Mouse (Mus musculus): Measurements from ENCODE around the gene Ano10. TPM values are rescaled to one million over a fixed set of nuclear protein-coding genes. Genes with fewer than 3 reads are reported as not detected.

Ano10 gene
- polyA plus RNA-seq, 1 experiment from 2014 or later: 55.4 TPM

DNA sequence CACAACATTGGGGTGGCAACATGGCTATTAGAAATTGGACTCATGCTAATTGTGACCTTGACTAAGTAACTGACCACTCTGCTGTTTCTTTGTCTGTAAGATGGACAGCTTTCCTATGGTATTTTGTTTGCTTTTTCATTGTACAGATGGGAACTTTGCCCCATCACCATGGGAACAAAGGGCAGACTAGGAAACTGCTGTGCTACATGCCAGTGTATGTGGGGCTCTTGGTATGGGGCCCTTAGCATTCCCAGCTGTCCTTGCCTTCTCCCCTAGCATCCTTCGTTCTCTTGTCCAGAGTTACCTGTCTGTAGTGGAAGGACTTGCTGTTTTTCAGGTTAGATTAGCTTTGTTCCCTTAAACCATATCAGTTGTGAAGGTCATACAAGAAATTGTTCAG lies 156.3 kb downstream of the Ano10 start:
- Histone ChIP-seq H3K4me1 (ENCODE audit: control insufficient read depth, insufficient read depth, low read length) (no peaks in the 10 kb centered on the region), H3K9ac (ENCODE audit: low read length) (no peak overlapping the region), H3K27ac (ENCODE audit: low read depth, low read length) (no peak overlapping the region), H3K36me3 (ENCODE audit: control insufficient read depth, insufficient read depth, low read length) (no peaks in the 10 kb centered on the region), H3K4me2 (ENCODE audit: low read depth) (no peak overlapping the region), H3K27me3 (ENCODE audit: control insufficient read depth, insufficient read depth, low read length) (no peaks in the 10 kb centered on the region), H3K9me3 (ENCODE audit: control insufficient read depth, low read length) (no peaks in the 10 kb centered on the region), H3K4me3 (ENCODE audit: low read depth, low read length) (no peak overlapping the region)
- WGBS: 71% methylated on average over 1 of the region's 1 CpGs
- ATAC-seq (ENCODE audit: insufficient read depth, low FRiP score, low TSS enrichment) (no peak), DNase-seq (ENCODE audit: low spot score) (no peak)

DNA sequence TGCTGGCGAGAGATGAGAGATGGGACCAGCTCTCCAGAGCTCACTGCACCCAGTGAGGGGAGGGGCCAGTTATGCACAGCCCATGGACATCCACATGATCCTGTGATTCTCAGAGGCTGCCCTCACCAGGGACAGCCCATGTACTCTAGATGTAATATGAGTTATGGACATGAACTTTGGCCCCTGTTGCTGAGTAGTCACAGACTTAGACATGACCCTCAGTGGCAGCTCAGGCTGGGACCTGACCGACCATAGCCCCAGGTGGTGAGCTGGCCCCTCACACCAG lies 158.4 kb downstream of the Ano10 start:
- 80% methylated on average over 2 of the region's 2 CpGs for WGBS
- ATAC-seq (ENCODE audit: insufficient read depth, low FRiP score, low TSS enrichment) (no peak), DNase-seq (ENCODE audit: low spot score) (no peak)
- no peaks in the 10 kb centered on the region for H3K27me3 ChIP-seq (ENCODE audit: control insufficient read depth, insufficient read depth, low read length)
- H3K4me1 ChIP-seq (ENCODE audit: control insufficient read depth, insufficient read depth, low read length): no peaks in the 10 kb centered on the region
- H3K4me2 ChIP-seq (ENCODE audit: low read depth): no peak overlapping the region
- H3K4me3 ChIP-seq (ENCODE audit: low read depth, low read length): no peak overlapping the region
- no peaks in the 10 kb centered on the region for H3K36me3 ChIP-seq (ENCODE audit: control insufficient read depth, insufficient read depth, low read length)
- no peaks in the 10 kb centered on the region for H3K9me3 ChIP-seq (ENCODE audit: control insufficient read depth, low read length)
- no peak overlapping the region for H3K9ac ChIP-seq (ENCODE audit: low read length)
- no peak overlapping the region for H3K27ac ChIP-seq (ENCODE audit: low read depth, low read length)

DNA sequence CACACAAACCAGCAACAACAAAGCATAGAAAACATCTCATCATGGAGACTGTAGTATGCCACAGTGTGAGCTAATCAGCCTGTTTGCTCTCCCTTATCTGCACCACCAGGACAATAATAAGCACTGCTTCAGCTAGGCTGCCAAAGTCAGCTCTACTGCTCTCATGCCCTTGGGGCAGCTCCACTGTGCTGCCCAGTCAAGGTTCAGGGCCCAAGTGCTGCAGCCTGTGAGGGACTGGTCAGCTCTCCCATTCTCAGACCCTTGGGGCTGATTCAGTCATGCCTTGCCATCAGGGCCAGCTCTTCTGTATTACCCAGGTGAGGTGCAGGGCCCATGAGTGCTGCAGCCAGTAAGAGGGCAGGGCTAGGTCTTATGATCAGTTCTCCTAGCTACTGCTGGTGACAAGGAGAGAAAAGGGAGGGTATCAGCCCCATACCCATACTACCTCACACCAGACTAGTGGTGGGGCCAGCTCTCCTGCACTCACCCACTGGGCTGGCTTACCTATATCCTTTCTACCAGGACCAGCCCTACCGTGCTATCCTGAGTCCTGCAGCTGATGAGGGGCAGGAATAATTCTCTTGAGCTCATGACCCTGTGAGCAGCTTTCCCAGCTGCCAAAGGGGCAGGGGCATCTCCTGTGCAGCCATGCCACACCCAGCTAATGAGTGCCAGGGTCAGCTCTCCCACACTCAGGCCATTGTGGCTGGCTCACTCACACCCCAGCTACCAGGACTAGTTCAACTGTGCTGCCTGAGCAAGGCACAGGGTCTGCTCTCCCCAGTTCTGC lies 158.9 kb downstream of the Ano10 start:
- 75% methylated on average over 1 of the region's 1 CpGs for WGBS
- no peak overlapping the region for H3K4me3 ChIP-seq (ENCODE audit: low read depth, low read length)
- H3K9ac ChIP-seq (ENCODE audit: low read length): no peak overlapping the region
- no peak for ATAC-seq (ENCODE audit: insufficient read depth, low FRiP score, low TSS enrichment)
- no peak for DNase-seq (ENCODE audit: low spot score)
- no peaks in the 10 kb centered on the region for H3K4me1 ChIP-seq (ENCODE audit: control insufficient read depth, insufficient read depth, low read length)
- no peak overlapping the region for H3K27ac ChIP-seq (ENCODE audit: low read depth, low read length)
- no peaks in the 10 kb centered on the region for H3K9me3 ChIP-seq (ENCODE audit: control insufficient read depth, low read length)
- H3K36me3 ChIP-seq (ENCODE audit: control insufficient read depth, insufficient read depth, low read length): no peaks in the 10 kb centered on the region
- H3K27me3 ChIP-seq (ENCODE audit: control insufficient read depth, insufficient read depth, low read length): no peaks in the 10 kb centered on the region
- no peak overlapping the region for H3K4me2 ChIP-seq (ENCODE audit: low read depth)

DNA sequence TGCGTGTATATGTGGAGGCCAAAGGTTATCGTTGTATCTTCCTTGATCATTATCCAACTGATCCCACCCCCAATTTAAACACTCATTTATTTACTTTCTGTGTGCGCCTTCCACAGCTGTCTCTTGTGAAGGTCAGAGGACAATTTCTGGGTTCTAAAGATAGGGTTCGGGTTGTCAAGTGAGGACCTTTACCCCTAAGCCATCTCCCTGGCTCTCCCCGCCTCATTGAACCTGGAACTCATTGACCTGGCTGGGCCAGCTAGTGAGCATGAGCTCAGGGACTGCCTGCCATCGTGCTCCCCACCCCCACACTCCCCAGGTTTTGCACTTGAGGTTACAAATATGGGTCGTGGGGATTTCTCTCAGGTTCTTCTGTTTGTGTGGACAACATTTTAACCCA lies 162.1 kb downstream of the Ano10 start:
- Histone ChIP-seq H3K4me3 (ENCODE audit: low read depth, low read length) (no peak overlapping the region), H3K27me3 (ENCODE audit: control insufficient read depth, insufficient read depth, low read length) (no peaks in the 10 kb centered on the region), H3K27ac (ENCODE audit: low read depth, low read length) (no peak overlapping the region), H3K9ac (ENCODE audit: low read length) (no peak overlapping the region), H3K4me2 (ENCODE audit: low read depth) (no peak overlapping the region), H3K36me3 (ENCODE audit: control insufficient read depth, insufficient read depth, low read length) (no peaks in the 10 kb centered on the region), H3K9me3 (ENCODE audit: control insufficient read depth, low read length) (no peaks in the 10 kb centered on the region), H3K4me1 (ENCODE audit: control insufficient read depth, insufficient read depth, low read length) (no peaks in the 10 kb centered on the region)
- DNase-seq (ENCODE audit: low spot score) (no peak), ATAC-seq (ENCODE audit: insufficient read depth, low FRiP score, low TSS enrichment) (no peak)
- WGBS: 81% methylated on average over 7 of the region's 7 CpGs

DNA sequence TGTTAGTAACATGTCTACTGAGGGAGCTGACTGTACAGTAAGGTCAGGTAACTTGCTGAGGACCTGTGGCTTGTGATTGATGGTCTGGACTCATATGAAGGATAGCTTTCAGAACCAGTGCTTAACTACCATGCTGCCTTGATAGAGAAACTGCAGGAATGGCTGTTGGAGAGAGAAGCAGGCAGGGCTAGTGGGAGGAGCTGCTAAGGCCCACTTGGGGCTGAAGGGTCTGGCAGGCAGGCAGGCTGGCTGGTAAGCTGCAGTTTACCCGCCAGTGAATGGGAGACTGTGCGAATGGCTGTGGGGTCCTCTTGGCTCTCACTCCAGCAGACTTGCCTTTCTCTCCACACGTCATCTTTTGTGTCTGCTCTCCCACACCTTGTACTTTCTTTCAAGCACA lies 163.6 kb downstream of the Ano10 start:
- Histone ChIP-seq H3K4me3 (ENCODE audit: low read depth, low read length) (no peak overlapping the region), H3K4me2 (ENCODE audit: low read depth) (no peak overlapping the region), H3K27me3 (ENCODE audit: control insufficient read depth, insufficient read depth, low read length) (no peaks in the 10 kb centered on the region), H3K9me3 (ENCODE audit: control insufficient read depth, low read length) (no peaks in the 10 kb centered on the region), H3K9ac (ENCODE audit: low read length) (no peak overlapping the region), H3K36me3 (ENCODE audit: control insufficient read depth, insufficient read depth, low read length) (no peaks in the 10 kb centered on the region), H3K27ac (ENCODE audit: low read depth, low read length) (no peak overlapping the region), H3K4me1 (ENCODE audit: control insufficient read depth, insufficient read depth, low read length) (no peaks in the 10 kb centered on the region)
- ATAC-seq (ENCODE audit: insufficient read depth, low FRiP score, low TSS enrichment) (no peak), DNase-seq (ENCODE audit: low spot score) (no peak)
- WGBS: 52% methylated on average over 3 of the region's 3 CpGs

DNA sequence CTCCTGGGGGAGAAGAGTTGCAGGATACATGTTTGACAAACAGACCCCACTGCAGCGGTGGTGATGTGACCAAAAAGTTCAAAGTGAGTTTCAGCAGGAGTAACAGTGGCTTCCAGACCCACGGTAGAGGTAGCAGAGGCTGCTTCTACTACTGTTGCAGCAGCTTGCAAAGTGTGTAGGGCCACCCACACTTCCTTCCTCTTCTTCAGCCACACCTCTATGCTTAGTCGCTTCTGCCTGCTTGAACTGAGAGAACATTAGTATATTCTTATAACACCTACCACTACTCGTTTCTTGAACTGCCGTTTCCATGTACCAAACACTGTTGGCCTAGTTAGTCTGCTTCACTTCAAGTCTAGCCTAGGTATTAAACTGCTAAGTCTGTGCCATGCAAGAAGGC lies 165.5 kb downstream of the Ano10 start:
- no peak for ATAC-seq (ENCODE audit: insufficient read depth, low FRiP score, low TSS enrichment)
- Histone ChIP-seq H3K4me2 (ENCODE audit: low read depth) (no peak overlapping the region), H3K27me3 (ENCODE audit: control insufficient read depth, insufficient read depth, low read length) (no peaks in the 10 kb centered on the region), H3K9me3 (ENCODE audit: control insufficient read depth, low read length) (no peaks in the 10 kb centered on the region), H3K36me3 (ENCODE audit: control insufficient read depth, insufficient read depth, low read length) (no peaks in the 10 kb centered on the region), H3K4me3 (ENCODE audit: low read depth, low read length) (no peak overlapping the region), H3K27ac (ENCODE audit: low read depth, low read length) (no peak overlapping the region), H3K9ac (ENCODE audit: low read length) (no peak overlapping the region), H3K4me1 (ENCODE audit: control insufficient read depth, insufficient read depth, low read length) (no peaks in the 10 kb centered on the region)
- DNase-seq (ENCODE audit: low spot score): no peak
- 86% methylated on average over 5 of the region's 5 CpGs for WGBS

DNA sequence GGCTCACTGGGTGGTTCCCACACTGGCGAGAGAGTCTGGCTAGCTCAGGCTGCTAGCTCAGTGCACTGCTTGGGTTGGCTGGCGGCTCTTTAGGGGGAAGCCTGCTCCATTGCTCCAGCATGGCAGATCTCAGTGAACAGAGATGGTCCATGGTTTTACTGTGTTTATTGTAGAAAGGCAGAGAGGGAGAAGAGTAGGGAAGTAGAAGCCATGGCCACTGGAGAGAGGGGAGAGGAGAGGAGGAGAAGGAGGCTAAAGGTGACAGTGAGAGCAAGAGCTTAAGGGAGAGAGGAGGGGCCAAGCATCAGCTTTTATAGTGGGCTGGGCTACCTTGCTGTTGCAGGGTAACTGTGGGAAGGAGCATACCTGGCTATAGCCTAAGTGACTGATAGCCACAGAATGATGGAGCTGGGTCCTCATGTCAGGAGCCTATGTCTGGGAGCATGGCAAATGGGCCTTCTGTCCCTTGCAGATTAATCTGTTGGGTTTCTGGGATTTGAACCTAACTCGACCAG lies 166.9 kb downstream of the Ano10 start:
- 64% methylated on average over 3 of the region's 3 CpGs for WGBS
- ATAC-seq (ENCODE audit: insufficient read depth, low FRiP score, low TSS enrichment) (no peak), DNase-seq (ENCODE audit: low spot score) (no peak)
- Histone ChIP-seq H3K9ac (ENCODE audit: low read length) (no peak overlapping the region), H3K9me3 (ENCODE audit: control insufficient read depth, low read length) (no peaks in the 10 kb centered on the region), H3K4me1 (ENCODE audit: control insufficient read depth, insufficient read depth, low read length) (no peaks in the 10 kb centered on the region), H3K4me3 (ENCODE audit: low read depth, low read length) (no peak overlapping the region), H3K27me3 (ENCODE audit: control insufficient read depth, insufficient read depth, low read length) (no peaks in the 10 kb centered on the region), H3K36me3 (ENCODE audit: control insufficient read depth, insufficient read depth, low read length) (no peaks in the 10 kb centered on the region), H3K27ac (ENCODE audit: low read depth, low read length) (no peak overlapping the region), H3K4me2 (ENCODE audit: low read depth) (no peak overlapping the region)

DNA sequence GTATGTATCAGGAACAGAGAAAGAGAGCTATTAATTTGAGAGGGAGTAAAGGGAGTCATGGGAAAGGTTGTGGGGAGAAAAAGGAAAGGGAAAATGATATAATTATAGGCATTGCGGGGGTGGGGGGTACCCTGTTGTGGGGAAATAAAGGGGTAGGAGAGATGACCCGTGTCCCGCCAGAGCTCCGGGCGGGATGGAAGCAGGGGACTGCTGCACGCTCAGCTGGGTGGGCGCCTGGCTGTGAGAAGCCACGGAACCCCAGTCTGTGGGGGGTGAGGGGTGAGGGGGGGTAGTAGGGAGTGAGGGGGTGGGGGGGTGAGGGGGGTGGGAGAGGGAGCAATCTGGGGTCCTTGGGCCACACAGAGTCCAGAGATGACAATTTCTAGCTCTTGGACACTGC lies 167.4 kb downstream of the Ano10 start:
- no peak overlapping the region for H3K9ac ChIP-seq (ENCODE audit: low read length)
- H3K4me1 ChIP-seq (ENCODE audit: control insufficient read depth, insufficient read depth, low read length): no peaks in the 10 kb centered on the region
- DNase-seq (ENCODE audit: low spot score) (no peak), ATAC-seq (ENCODE audit: insufficient read depth, low FRiP score, low TSS enrichment) (no peak)
- no peak overlapping the region for H3K4me3 ChIP-seq (ENCODE audit: low read depth, low read length)
- no peaks in the 10 kb centered on the region for H3K9me3 ChIP-seq (ENCODE audit: control insufficient read depth, low read length)
- H3K27ac ChIP-seq (ENCODE audit: low read depth, low read length): no peak overlapping the region
- H3K36me3 ChIP-seq (ENCODE audit: control insufficient read depth, insufficient read depth, low read length): no peaks in the 10 kb centered on the region
- no peak overlapping the region for H3K4me2 ChIP-seq (ENCODE audit: low read depth)
- H3K27me3 ChIP-seq (ENCODE audit: control insufficient read depth, insufficient read depth, low read length): no peaks in the 10 kb centered on the region
- WGBS: 73% methylated on average over 7 of the region's 8 CpGs

All from neural tube, embryonic 11.5 days (tissue).